Mouse (Mus musculus) CH12.LX (cell line): ENCODE measurements around the gene Bcr. TPM values are rescaled to one million over a fixed set of nuclear protein-coding genes. Genes with fewer than 3 reads are reported as not detected.

Experiments used
- DNase-seq: peaks from one replicate; pipeline ENCODE4 v3.0.0-alpha.2; 2013; ENCODE audit errors: extremely low read depth
- H3K27ac ChIP-seq: 2 replicates; pipeline ENCODE4 v1.5.1; 2012; ENCODE audit warnings: low read depth, mild to moderate bottlenecking, control low read depth, moderate library complexity; ENCODE audit not compliant: insufficient read depth
- H3K27me3 ChIP-seq: replicated peaks from 2 replicates; pipeline ENCODE3; 2012; ENCODE audit warnings: inconsistent platforms
- H3K36me3 ChIP-seq, 2 experiments: replicated peaks in 1 of 2; 2 replicates each; pipeline versions ENCODE3 to v1.6.1; 2012; ENCODE audit warnings: inconsistent platforms in 1 of 2, low read length in 1 of 2, mild to moderate bottlenecking in 1 of 2, mixed read lengths in 1 of 2, moderate library complexity in 1 of 2; ENCODE audit not compliant: control insufficient read depth in 1 of 2, insufficient read depth in 1 of 2
- H3K4me1 ChIP-seq, 2 experiments: 2 replicates each; pipeline ENCODE4 v1.6.1; 2012; ENCODE audit warnings: inconsistent platforms in 1 of 2, moderate library complexity in 1 of 2; ENCODE audit not compliant: insufficient read depth in 2 of 2, control insufficient read depth in 1 of 2
- H3K4me2 ChIP-seq: 2 replicates; pipeline ENCODE4 v1.6.1; 2012; ENCODE audit warnings: low read depth, mild to moderate bottlenecking, control low read depth; ENCODE audit not compliant: poor library complexity, insufficient read depth, severe bottlenecking
- H3K4me3 ChIP-seq, 3 experiments: fragments of 150-350 bp in 1 of 3; sonication (generic) in 1 of 3; replicated peaks in 1 of 3; 2 replicates each; pipeline versions ENCODE3 to v1.5.1; 2011 to 2012; ENCODE audit warnings: low read depth in 2 of 3, low read length in 2 of 3, mild to moderate bottlenecking in 2 of 3, moderate library complexity in 2 of 3, control low read depth in 1 of 3, improper control_type of control experiment in 1 of 3, inconsistent platforms in 1 of 3, mixed read lengths in 1 of 3; ENCODE audit not compliant: poor library complexity in 1 of 3
- H3K79me2 ChIP-seq: replicated peaks from 2 replicates; pipeline ENCODE4 v1.6.1; 2012; ENCODE audit warnings: mild to moderate bottlenecking, moderate library complexity; ENCODE audit not compliant: control insufficient read depth, poor library complexity, insufficient read depth, severe bottlenecking; ENCODE audit errors: extremely low read depth
- H3K9ac ChIP-seq: 2 replicates; pipeline ENCODE4 v1.6.1; 2012; ENCODE audit warnings: low read depth, mild to moderate bottlenecking, control low read depth, moderate library complexity; ENCODE audit not compliant: insufficient read depth
- H3K9me3 ChIP-seq: replicated peaks from 2 replicates; pipeline ENCODE3; 2012; ENCODE audit warnings: low read length, inconsistent platforms, mixed read lengths
- BHLHE40 ChIP-seq: IDR thresholded peaks from 2 replicates; pipeline ENCODE4 v1.6.1; 2011; ENCODE audit warnings: mild to moderate bottlenecking, low read depth, low read length, improper control_type of control experiment
- CHD1 ChIP-seq: IDR thresholded peaks from 2 replicates; pipeline ENCODE4 v1.6.1; 2012; ENCODE audit warnings: low read depth, low read length, improper control_type of control experiment, inconsistent platforms
- CTCF ChIP-seq, 2 experiments: IDR thresholded peaks in 1 of 2; conservative IDR thresholded peaks in 1 of 2; 2 replicates each; pipeline ENCODE4 v1.5.1; 2011 to 2012; ENCODE audit warnings: low read depth in 2 of 2, low read length in 2 of 2, improper control_type of control experiment in 1 of 2, inconsistent platforms in 1 of 2, mild to moderate bottlenecking in 1 of 2, moderate library complexity in 1 of 2
- E2F4 ChIP-seq: IDR thresholded peaks from 2 replicates; pipeline ENCODE4 v1.6.1; 2011; ENCODE audit warnings: low read depth, low read length, improper control_type of control experiment; ENCODE audit not compliant: insufficient replicate concordance
- EP300 ChIP-seq: IDR thresholded peaks from 2 replicates; pipeline ENCODE4 v1.6.1; 2011; ENCODE audit warnings: low read length, improper control_type of control experiment
- GABPA ChIP-seq: IDR thresholded peaks from 2 replicates; pipeline ENCODE4 v1.6.1; 2012; ENCODE audit warnings: low read depth, low read length, improper control_type of control experiment, inconsistent platforms; ENCODE audit not compliant: insufficient replicate concordance
- HCFC1 ChIP-seq: IDR thresholded peaks from 2 replicates; pipeline ENCODE4 v1.6.1; 2012; ENCODE audit warnings: low read depth, mild to moderate bottlenecking, inconsistent platforms, low read length, improper control_type of control experiment
- IRF4 ChIP-seq: IDR thresholded peaks from 2 replicates; pipeline ENCODE4 v1.6.1; 2014; ENCODE audit warnings: low read depth, mild to moderate bottlenecking, inconsistent platforms, low read length, improper control_type of control experiment
- JUN ChIP-seq: IDR thresholded peaks from 2 replicates; pipeline ENCODE4 v1.6.1; 2011; ENCODE audit warnings: low read depth, mild to moderate bottlenecking, low read length, improper control_type of control experiment, moderate library complexity; ENCODE audit not compliant: insufficient read depth
- JUND ChIP-seq: conservative IDR thresholded peaks from 2 replicates; pipeline ENCODE4 v1.6.1; 2011; ENCODE audit warnings: low read depth, low read length, improper control_type of control experiment
- KAT2A ChIP-seq: IDR thresholded peaks from 2 replicates; pipeline ENCODE4 v1.6.1; 2012; ENCODE audit warnings: low read length, improper control_type of control experiment, inconsistent platforms; ENCODE audit not compliant: insufficient replicate concordance
- MAFK ChIP-seq: IDR thresholded peaks from 2 replicates; pipeline ENCODE4 v1.6.1; 2011; ENCODE audit warnings: low read length, improper control_type of control experiment; ENCODE audit not compliant: insufficient replicate concordance
- MAX ChIP-seq: IDR thresholded peaks from 2 replicates; pipeline ENCODE4 v1.6.1; 2011; ENCODE audit warnings: low read length, improper control_type of control experiment
- MAZ ChIP-seq: IDR thresholded peaks from 2 replicates; pipeline ENCODE4 v1.6.1; 2012; ENCODE audit warnings: low read depth, mild to moderate bottlenecking, inconsistent platforms, low read length, improper control_type of control experiment, moderate library complexity
- MEF2A ChIP-seq: IDR thresholded peaks from 2 replicates; pipeline ENCODE4 v1.6.1; 2014; ENCODE audit warnings: low read depth, mild to moderate bottlenecking, inconsistent platforms, low read length, improper control_type of control experiment, borderline replicate concordance
- MXI1 ChIP-seq: IDR thresholded peaks from 2 replicates; pipeline ENCODE4 v1.6.1; 2011; ENCODE audit warnings: mild to moderate bottlenecking, low read depth, low read length, improper control_type of control experiment
- MYC ChIP-seq: IDR thresholded peaks from 2 replicates; pipeline ENCODE4 v1.6.1; 2011; ENCODE audit warnings: low read depth, mild to moderate bottlenecking, improper control_type of control experiment, low read length
- NELFE ChIP-seq: IDR thresholded peaks from 2 replicates; pipeline ENCODE4 v1.6.1; 2011; ENCODE audit warnings: low read depth, low read length, improper control_type of control experiment
- POLR2A ChIP-seq: IDR thresholded peaks from 2 replicates; pipeline ENCODE4 v1.6.1; 2011; ENCODE audit warnings: low read depth, mild to moderate bottlenecking, improper control_type of control experiment, low read length
- POLR2AphosphoS2 ChIP-seq: IDR thresholded peaks from 2 replicates; pipeline ENCODE4 v1.6.1; 2011; ENCODE audit warnings: low read depth, low read length, improper control_type of control experiment
- RAD21 ChIP-seq: IDR thresholded peaks from 2 replicates; pipeline ENCODE4 v1.6.1; 2011; ENCODE audit warnings: low read depth, mild to moderate bottlenecking, low read length, improper control_type of control experiment, moderate library complexity
- RCOR1 ChIP-seq: conservative IDR thresholded peaks from 2 replicates; pipeline ENCODE4 v1.6.1; 2012; ENCODE audit warnings: low read depth, mild to moderate bottlenecking, inconsistent platforms, low read length, improper control_type of control experiment
- SMC3 ChIP-seq: IDR thresholded peaks from 2 replicates; pipeline ENCODE4 v1.6.1; 2011; ENCODE audit warnings: low read depth, low read length, improper control_type of control experiment
- TBP ChIP-seq: conservative IDR thresholded peaks from 2 replicates; pipeline ENCODE4 v1.6.1; 2011; ENCODE audit warnings: low read depth, low read length, improper control_type of control experiment
- TCF12 ChIP-seq: IDR thresholded peaks from 2 replicates; pipeline ENCODE4 v1.6.1; 2014; ENCODE audit warnings: low read depth, mild to moderate bottlenecking, inconsistent platforms, low read length, improper control_type of control experiment
- UBTF ChIP-seq: IDR thresholded peaks from 2 replicates; pipeline ENCODE4 v1.6.1; 2012; ENCODE audit warnings: low read depth, mild to moderate bottlenecking, inconsistent platforms, low read length, improper control_type of control experiment, moderate library complexity
- USF2 ChIP-seq: conservative IDR thresholded peaks from 2 replicates; pipeline ENCODE4 v1.6.1; 2011; ENCODE audit warnings: low read depth, low read length, improper control_type of control experiment
- ZC3H11A ChIP-seq: IDR thresholded peaks from 2 replicates; pipeline ENCODE4 v1.6.1; 2012; ENCODE audit warnings: low read depth, mild to moderate bottlenecking, inconsistent platforms, low read length, improper control_type of control experiment
- ZKSCAN1 ChIP-seq: IDR thresholded peaks from 2 replicates; pipeline ENCODE4 v1.6.1; 2012; ENCODE audit warnings: low read depth, inconsistent platforms, low read length, improper control_type of control experiment, borderline replicate concordance
- ZMIZ1 ChIP-seq: IDR thresholded peaks from 2 replicates; pipeline ENCODE4 v1.6.1; 2012; ENCODE audit warnings: low read depth, mild to moderate bottlenecking, inconsistent platforms, low read length, improper control_type of control experiment
- ZNF384 ChIP-seq: IDR thresholded peaks from 2 replicates; pipeline ENCODE4 v1.6.1; 2012; ENCODE audit warnings: low read depth, low read length, improper control_type of control experiment, inconsistent platforms
- dilution Hi-C: fragments of 300-500 bp; cut with MboI; formaldehyde crosslinking; loops from 2 replicates; pipeline ENCODE4 v1.14.3; 2020; ENCODE audit warnings: low sequenced_read_pairs; ENCODE audit not compliant: extremely low pct_unique_long_range_greater_than_20kb, extremely low pct_ligation_motif_present
- in situ Hi-C: fragments of 300-500 bp; cut with MboI; formaldehyde crosslinking; loops from 3 replicates; pipeline ENCODE4 v1.14.3; 2019; ENCODE audit warnings: low sequenced_read_pairs, low pct_ligation_motif_present, low pct_unique_long_range_greater_than_20kb, mixed read lengths
- polyA plus RNA-seq: library from polyadenylated mRNA; unstranded; fragments of >175 nt; gene quantifications from 2 replicates; pipeline ENCODE4 v1.2.1, GENCODE M21; 2012; ENCODE audit warnings: low read depth; ENCODE audit not compliant: insufficient read length
- total RNA-seq, 2 experiments: library from RNA; depleted of rRNA; stranded (reverse); fragments of 300-350 nt in 1 of 2; fragments of >200 nt in 1 of 2; gene quantifications; 2 replicates each; pipeline ENCODE4 v1.2.3; 2012 to 2014

Gene Bcr
- total and polyA plus RNA-seq, 3 experiments = 4.0 to 22.1 (median 20.0) TPM

GRCm38 (mm10) chr10:75178911-75179310 is 118.5 kb downstream of the Bcr start:
- Histone ChIP-seq H3K4me1 (peaks cover 3 to 10% of the 10 kb centered on the region in 2 experiments; a peak in 1 of 4 replicates), H3K27ac (no peak overlapping the region), H3K79me2 (no peaks in the 10 kb centered on the region), H3K4me2 (no peak overlapping the region), H3K4me3 (no peak overlapping the region), H3K9me3 (peaks cover 9% of the 10 kb centered on the region), H3K9ac (no peak overlapping the region), H3K27me3 (no peaks in the 10 kb centered on the region), H3K36me3 (peaks cover 63 to 97% of the 10 kb centered on the region in 2 experiments)
- in situ Hi-C loops (no loop called here), dilution Hi-C loops (no loop called here)
- DNase-seq = no peak
- no peak for TF ChIP-seq NELFE
- no peak for TF ChIP-seq POLR2A
- no peak for TF ChIP-seq POLR2AphosphoS2
- TF ChIP-seq SMC3 = no peak
- TF ChIP-seq HCFC1 = no peak
- no peak for TF ChIP-seq CHD1
- no peak for TF ChIP-seq MYC
- TF ChIP-seq MAX = no peak
- TF ChIP-seq MXI1 = no peak
- no peak for TF ChIP-seq TCF12
- no peak for TF ChIP-seq JUN
- no peak for TF ChIP-seq RAD21
- no peak for TF ChIP-seq MAFK
- no peak for TF ChIP-seq ZC3H11A
- TF ChIP-seq JUND = no peak

- peaks cover 16 to 26% of the 10 kb centered on the region in 2 experiments; a peak in 2 of 4 replicates for H3K4me1 ChIP-seq
- H3K36me3 ChIP-seq = peaks cover 45 to 82% of the 10 kb centered on the region in 2 experiments
- no peak overlapping the region for H3K4me2 ChIP-seq
- no peaks in the 10 kb centered on the region for H3K27me3 ChIP-seq
- H3K4me3 ChIP-seq = no peak overlapping the region
- in situ Hi-C loops = loop anchor here (5.0 kb wide), 2 partner anchors 70 to 255 kb away; no protein-coding TSS in a partner anchor
- H3K27ac ChIP-seq = no peak overlapping the region
- no peaks in the 10 kb centered on the region for H3K79me2 ChIP-seq
- H3K9ac ChIP-seq = no peak overlapping the region
- DNase-seq = peak; percentile 75
- dilution Hi-C loops = no loop called here
- peaks cover 9% of the 10 kb centered on the region for H3K9me3 ChIP-seq
- TF ChIP-seq JUN = no peak
- TF ChIP-seq MXI1 = no peak
- no peak for TF ChIP-seq MEF2A
- no peak for TF ChIP-seq IRF4
- peak; percentile 81 for TF ChIP-seq ZNF384
- TF ChIP-seq RCOR1 = no peak
- TF ChIP-seq TBP = no peak
- peak; percentile 91 for TF ChIP-seq ZC3H11A
- TF ChIP-seq MAZ = 0 out of 2 replicates have a peak, but pooled peaks have one; percentile 55
- no peak for TF ChIP-seq ZMIZ1
- peak; percentile 98 for TF ChIP-seq RAD21
- TF ChIP-seq CTCF (conservative IDR thresholded peaks at IDR 0.05 in 1 of 2, IDR thresholded peaks at IDR 0.05 in 1 of 2; ENCODE audit: low read depth in 2 of 2, low read length in 2 of 2) = peak; percentile 61 to 96
- TF ChIP-seq USF2 = no peak
- no peak for TF ChIP-seq GABPA
- TF ChIP-seq UBTF = no peak
- TF ChIP-seq E2F4 = no peak
- TF ChIP-seq JUND = no peak
- no peak; the same call in 1 of the 2 replicates for TF ChIP-seq NELFE
- TF ChIP-seq BHLHE40 = no peak
- TF ChIP-seq POLR2AphosphoS2 = no peak
- TF ChIP-seq KAT2A = no peak
- no peak for TF ChIP-seq MYC
- no peak for TF ChIP-seq EP300
- peak; percentile 97 for TF ChIP-seq SMC3
- TF ChIP-seq ZKSCAN1 = no peak
These were observed 121.9 kb downstream of the Bcr start for GRCm38 (mm10) chr10:75182151-75182774.
